Mouse (Mus musculus): ENCODE measurements around the gene Zdhhc22.

Gene Zdhhc22

DNA sequence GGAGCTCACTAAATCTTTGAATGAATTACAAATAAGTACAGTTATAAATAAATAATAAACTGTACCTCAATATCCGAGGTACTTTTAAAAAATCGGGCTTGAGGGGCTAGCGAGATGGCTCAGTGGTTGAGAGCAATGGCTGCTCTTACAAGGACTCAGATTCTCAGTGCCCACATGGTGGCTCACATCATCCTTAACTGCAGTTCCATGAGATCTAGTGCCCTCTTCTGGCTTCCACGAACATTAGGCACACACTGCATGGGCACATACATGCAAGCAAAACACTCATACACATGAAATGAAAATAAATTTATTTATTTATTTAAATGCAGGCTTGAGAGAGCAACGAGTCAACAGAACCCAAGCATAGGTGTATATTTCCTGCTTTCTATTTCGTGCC, 5.7 kb upstream of the Zdhhc22 start:
- DNase-seq (ENCODE audit: low spot score in 2 of 2), result no peak

- no peak for DNase-seq (ENCODE audit: low spot score in 2 of 2)
Measured at GRCm38 (mm10) chr12:86994776-86995175, 4.5 kb upstream of the Zdhhc22 start.

DNA sequence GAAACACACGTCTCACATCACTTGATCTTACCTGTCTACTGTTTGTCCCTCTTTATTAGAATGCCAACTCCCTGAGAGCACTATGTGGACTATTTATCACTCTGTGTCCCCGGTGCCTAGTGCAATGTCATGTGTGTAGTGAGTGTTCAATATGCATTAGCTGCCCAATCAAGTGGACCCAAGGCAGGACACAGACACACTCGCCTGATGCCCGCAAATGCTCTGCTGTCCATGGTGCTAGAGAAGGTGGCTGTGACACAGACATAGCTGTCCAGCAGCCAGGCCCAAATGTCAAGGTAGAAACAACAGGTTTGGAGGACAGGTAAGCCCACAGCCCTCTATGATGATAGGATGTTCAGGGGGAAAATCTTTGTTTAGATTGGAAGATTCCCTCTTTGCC, 3.9 kb upstream of the Zdhhc22 start:
- DNase-seq (ENCODE audit: low spot score in 2 of 2), result no peak

DNA sequence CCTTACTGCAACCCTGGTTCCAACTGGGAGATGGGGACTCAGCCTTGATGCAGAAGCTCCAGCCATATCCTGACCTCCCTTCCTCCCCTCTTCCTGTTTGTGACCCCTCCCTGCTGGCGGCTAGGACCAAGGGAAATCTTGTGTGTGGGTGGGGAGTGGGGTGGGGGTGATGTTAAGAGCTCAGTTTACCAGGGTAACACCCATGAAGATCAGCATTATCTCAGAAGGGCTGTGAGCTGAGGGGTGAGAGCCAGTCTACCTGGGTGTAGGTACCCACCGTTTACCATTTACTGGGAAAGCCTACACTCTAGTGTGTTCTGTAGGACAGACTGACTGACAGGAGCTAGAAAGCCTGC, 503 bp upstream of the Zdhhc22 start:
- DNase-seq (ENCODE audit: low spot score in 2 of 2), result no peak

GRCm38 (mm10) chr12:86989378-86989777, 852 bp downstream of the Zdhhc22 start:
- DNase-seq (ENCODE audit: low spot score in 2 of 2), result peak in 1 of 2 experiments; percentile 64

GRCm38 (mm10) chr12:86988227-86988626, 2.0 kb downstream of the Zdhhc22 start:
- DNase-seq (ENCODE audit: low spot score in 2 of 2), result no peak

- DNase-seq (ENCODE audit: low spot score in 2 of 2), result no peak
Measured at GRCm38 (mm10) chr12:86986562-86986961, 3.7 kb downstream of the Zdhhc22 start.

DNA sequence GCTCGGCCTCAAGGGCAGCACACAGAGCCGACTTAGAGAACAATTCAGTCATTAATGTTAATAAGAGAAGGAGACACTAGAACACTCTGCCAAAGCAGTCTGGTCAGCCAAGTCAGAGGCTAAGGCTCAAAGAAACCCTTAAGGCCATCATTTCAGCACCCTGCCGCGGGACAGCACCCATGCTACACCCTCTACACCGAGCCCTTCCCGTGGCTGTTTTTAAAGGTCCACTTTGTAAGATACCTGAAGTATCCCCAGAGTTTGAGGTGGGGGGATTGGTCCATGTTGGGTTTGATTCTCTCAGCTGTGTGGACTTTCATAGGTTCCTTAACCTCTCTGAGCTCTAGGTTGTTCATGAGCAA, 6.1 kb downstream of the Zdhhc22 start:
- DNase-seq (ENCODE audit: low spot score in 2 of 2), result no peak

DNA sequence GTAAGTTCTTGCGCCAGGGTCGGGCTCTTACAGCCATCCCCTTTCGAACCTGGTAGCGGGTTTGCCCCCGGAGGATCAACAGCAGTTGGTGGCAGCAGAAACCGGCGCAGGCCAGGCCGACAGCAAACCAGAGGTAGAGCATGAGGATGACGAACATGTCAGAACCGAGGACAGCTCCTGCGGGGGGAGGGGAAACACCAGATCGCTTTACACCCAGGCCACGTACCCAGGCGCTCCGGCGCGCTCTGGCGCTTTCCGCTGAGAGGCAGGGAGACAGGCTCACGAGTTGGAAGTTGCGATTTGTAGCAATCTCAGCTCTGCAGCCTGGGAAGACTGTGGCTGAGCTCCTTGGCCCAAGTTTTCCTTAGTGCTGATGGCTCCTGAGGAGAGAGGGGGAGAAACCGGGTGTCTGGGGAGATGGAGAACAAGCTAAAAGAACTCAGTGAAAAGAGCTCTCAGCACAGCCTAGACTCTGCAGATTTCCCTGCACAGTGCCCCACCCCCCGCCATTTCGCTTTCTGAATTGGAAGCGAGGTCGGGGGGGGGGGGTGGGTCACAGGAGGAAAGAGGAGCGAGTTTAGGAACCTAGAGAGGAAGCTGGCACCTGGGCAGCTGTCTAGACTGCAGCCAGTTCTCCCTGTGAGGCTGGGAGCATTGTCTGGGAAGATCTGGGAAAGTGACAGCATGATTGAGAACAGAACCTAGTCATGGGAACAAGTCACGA, 6.6 kb downstream of the Zdhhc22 start:
- DNase-seq (ENCODE audit: low spot score in 2 of 2), result peak; percentile 80

DNA sequence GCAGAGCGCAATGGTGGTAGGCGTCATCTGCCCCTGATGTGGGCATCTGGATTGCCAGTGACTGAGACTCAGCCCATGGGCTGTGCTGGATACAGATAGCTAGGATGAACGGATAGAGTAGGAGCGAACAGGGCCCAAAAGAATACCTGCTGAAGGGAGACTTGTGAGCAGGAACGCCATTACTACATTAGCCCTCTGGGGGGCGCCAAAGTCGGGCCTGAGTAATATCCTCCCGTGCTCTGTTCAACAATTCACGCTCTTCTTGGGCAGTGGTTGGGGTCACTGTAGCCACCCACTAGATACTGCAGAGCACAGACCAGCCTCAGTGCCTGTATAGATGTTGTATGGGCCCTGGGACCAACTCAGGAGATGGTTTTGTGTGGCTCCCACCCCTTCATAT, 9.1 kb downstream of the Zdhhc22 start:
- no peak for DNase-seq (ENCODE audit: low spot score in 2 of 2)

- DNase-seq (ENCODE audit: low spot score in 2 of 2), result peak in 1 of 2 experiments; percentile 77
Measured at GRCm38 (mm10) chr12:86977833-86978232, 12.4 kb downstream of the Zdhhc22 start.

GRCm38 (mm10) chr12:86976511-86977168, 13.6 kb downstream of the Zdhhc22 start:
- no peak for DNase-seq (ENCODE audit: low spot score in 2 of 2)

- DNase-seq (ENCODE audit: low spot score in 2 of 2), result no peak
Measured at GRCm38 (mm10) chr12:86975761-86976160, 14.5 kb downstream of the Zdhhc22 start.

GRCm38 (mm10) chr12:86974387-86975288, 15.6 kb downstream of the Zdhhc22 start:
- DNase-seq (ENCODE audit: low spot score in 2 of 2), result peak; percentile 77 to 83

GRCm38 (mm10) chr12:86973706-86974105, 16.5 kb downstream of the Zdhhc22 start:
- DNase-seq (ENCODE audit: low spot score in 2 of 2), result peak in 1 of 2 experiments; percentile 67

DNA sequence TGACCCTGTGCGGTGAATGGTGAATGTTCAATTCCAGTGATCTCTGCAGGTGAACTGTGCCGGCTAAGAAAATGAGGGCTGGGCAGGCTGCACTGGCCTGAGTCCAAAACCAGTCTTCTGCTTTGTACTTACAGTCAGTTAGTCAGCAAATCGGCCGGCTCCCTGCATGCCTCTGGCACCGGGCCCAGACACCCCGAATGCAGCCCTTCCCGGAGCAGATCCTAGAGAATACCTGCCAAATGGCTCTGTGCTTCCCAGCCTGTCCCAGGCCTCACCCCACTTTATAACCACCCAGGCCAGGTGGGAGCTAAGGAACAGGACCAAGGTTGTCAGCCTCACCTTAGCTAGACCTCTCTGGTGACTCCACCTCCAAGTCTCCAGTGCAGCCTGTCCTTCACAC, 17.0 kb downstream of the Zdhhc22 start:
- DNase-seq (ENCODE audit: low spot score in 2 of 2), result peak; percentile 83 to 84

DNA sequence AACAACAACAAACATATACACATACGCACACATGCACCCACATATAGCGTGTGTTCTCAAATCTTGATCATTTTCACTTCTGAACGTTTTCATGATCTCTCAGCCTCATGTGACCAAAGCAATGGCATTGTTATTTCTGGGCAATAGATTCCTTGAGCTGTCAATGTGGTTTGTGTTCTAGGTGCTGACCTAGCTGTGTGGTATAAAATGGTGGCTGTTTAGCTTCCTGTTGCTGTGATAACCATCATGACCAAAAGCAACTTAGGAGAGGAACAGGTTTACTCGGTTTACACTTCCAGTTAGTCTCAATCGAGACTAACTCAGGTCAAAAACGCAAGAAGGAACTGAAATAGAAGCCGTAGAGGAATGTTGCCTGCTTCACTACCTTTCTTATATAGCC, 19.1 kb downstream of the Zdhhc22 start:
- no peak for DNase-seq (ENCODE audit: low spot score in 2 of 2)

DNA sequence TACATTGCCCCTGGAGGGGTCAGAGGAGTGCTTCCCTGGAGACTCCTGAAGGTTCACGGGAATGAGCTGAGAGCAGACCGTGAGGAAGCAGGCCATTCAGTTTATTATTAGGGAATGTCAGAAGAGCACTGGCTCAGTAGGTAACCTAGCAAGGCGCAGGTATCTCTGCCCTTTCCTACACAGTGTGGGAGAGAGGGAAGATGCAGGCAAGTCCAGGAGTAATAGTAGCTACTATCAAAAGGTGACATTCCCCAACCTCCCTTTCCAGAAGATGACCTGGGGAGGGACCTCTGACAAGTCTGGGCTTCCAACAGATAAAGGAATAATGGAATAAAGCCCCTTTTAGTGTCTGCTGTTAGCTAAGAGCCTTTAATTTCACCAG, 21.0 kb downstream of the Zdhhc22 start:
- no peak for DNase-seq (ENCODE audit: low spot score in 2 of 2)

DNA sequence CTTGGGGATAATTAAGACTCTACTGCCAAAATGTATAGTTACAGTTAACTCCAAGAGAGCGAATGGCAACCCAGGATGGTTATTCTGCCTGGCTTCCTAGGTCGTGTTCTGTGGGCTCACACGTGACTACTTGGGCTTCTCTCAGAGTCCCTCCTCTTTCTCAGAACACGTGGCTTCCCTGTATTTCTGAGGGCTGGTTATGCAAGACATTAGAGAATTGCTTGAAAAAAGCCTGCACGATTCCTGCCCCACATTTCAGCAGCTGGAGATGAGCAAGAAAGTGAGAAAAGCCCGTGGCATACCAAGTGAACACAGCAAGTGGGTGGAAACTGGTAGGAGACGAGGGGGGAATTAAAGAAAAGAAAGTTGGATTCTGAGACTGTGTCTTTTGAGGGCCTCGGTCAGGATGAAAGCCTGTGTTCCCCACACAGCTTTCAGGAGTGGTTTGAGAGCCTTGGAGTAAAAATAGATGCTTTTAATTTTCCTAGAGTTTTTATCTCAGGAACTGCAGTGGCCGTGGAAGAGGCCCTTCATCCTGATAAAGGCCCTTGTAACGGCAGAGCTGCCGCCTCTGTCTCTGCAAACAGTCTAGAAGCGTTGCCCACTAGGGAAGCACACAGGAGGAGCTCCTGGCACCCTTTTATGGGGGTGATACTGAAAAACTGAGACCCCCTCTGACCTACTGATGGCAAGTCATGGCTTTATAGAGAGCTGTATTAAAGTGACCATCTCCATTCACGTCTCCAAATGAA, 21.6 kb downstream of the Zdhhc22 start:
- DNase-seq (ENCODE audit: low spot score in 2 of 2), result peak; percentile 70 to 84

DNA sequence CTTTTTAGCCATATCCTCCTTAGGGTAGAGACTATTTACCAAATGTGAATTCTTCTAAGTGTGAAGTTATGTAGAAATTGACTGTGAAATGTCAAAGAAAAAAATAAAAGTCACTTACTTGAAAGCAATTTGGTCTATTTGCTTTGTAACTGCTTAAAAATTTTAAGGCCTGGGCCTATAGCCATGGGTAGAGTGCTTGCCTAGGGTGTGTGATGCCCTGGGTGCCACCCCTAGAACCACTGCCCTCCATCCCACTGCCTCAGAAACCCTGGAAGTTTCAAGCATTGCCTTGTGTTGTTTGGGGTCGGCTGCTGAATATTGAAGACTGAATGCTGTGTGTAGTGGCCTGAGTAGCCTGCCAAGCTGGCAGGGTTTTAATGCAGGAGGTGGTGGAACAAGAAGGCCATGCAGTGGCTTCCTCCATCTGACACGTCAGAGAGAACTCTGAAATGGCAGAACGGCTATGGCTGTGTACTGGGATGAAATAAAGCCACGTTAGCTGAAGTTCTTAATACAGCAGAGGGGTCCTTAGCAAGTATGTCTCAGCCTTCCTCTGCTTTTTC, 24.9 kb downstream of the Zdhhc22 start:
- no peak for DNase-seq (ENCODE audit: low spot score in 2 of 2)

DNA sequence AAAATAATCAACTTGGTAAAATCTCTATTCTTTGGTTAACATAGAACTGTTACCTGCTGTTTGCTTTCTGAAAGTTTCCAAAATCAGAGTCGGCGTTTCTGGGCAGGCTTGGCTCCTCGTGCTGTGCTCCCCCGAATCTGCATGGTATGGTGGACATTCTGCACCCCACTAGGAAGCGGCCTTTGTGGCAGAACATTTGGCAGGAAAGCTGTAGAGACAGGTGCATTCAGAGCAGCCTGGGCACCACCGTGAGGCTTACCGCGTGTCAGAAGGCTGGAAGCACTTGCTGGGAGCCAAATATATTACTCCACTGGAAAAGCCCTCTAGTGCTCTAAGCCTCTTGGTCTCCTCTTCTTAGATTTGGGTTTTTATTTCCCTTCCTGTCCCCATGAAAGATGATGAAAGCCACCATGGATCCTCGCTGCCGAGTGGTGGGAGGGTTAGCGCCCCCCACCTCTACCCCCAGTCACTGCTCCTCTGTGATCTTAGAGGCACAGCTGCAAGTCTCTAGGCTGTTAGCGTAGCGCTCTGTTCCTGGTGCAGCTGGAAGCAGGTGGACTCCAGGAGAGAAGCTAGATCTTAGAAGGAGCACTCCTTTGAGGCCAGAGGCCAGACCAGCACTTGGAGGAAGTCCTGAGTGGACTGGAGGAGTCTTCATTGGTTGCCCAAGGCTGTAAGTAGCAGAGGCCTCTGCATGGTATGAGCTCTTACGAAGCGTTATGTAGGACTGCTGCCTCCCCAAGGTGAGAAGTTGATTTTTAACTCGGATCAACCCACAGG, 25.8 kb downstream of the Zdhhc22 start:
- no peak for DNase-seq (ENCODE audit: low spot score in 2 of 2)

Data from right cerebral cortex, postnatal 10 days (tissue).